Mouse (Mus musculus): ENCODE measurements around the gene Scaf4. TPM values are rescaled to one million over a fixed set of nuclear protein-coding genes. Genes with fewer than 3 reads are reported as not detected.

Gene Scaf4
- total RNA-seq (2021): 10 to 100 TPM; 15.5 to 17.4 TPM
- long read RNA-seq, experiment 1, full-length matches to known transcripts: 3 of 5 reads
- long read RNA-seq, experiment 1, partial matches to known transcripts: 0 of 5 reads
- long read RNA-seq, experiment 1, other reads (novel, unspliced or antisense): 2 of 5 reads
- long read RNA-seq, experiment 2, full-length matches to known transcripts: 3 of 11 reads
- long read RNA-seq, experiment 2, partial matches to known transcripts: 2 of 11 reads
- long read RNA-seq, experiment 2, other reads (novel, unspliced or antisense): 6 of 11 reads

- peak; percentile 95 for DNase-seq (ENCODE audit: low spot score)
Observed at GRCm38 (mm10) chr16:90283905-90284891, at the start of gene Scaf4. TSS of gene Scaf4 (minus strand) at chr16:90284503.

- no peak for DNase-seq (ENCODE audit: low spot score)
Observed at GRCm38 (mm10) chr16:90332553-90332952, 48.2 kb upstream of the Scaf4 start.

- no peak for DNase-seq (ENCODE audit: low spot score)
Observed at GRCm38 (mm10) chr16:90330979-90331378, 46.7 kb upstream of the Scaf4 start.

DNA sequence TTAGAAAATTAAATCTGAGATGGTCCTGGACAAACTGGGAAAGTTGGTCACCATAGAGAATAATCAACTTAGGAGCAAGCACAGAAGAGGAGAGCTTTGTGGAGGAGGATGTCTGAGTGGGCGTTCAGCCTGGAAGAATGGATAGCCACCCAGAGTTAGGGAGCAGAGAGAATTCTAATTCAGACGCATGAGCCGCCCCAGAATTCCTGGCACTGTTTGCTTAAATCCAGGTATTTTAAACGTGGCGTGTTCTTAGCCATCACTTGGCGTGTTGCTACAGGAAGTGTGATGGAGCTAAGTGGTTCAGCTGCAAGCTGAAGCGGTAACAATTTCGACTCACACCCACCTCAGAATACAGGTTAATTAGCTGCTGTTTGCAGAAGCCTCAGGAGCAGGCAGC is 45.2 kb upstream of the Scaf4 start:
- no peak for DNase-seq (ENCODE audit: low spot score)

GRCm38 (mm10) chr16:90322850-90323528 is 38.7 kb upstream of the Scaf4 start:
- DNase-seq (ENCODE audit: low spot score): peak; percentile 73

DNA sequence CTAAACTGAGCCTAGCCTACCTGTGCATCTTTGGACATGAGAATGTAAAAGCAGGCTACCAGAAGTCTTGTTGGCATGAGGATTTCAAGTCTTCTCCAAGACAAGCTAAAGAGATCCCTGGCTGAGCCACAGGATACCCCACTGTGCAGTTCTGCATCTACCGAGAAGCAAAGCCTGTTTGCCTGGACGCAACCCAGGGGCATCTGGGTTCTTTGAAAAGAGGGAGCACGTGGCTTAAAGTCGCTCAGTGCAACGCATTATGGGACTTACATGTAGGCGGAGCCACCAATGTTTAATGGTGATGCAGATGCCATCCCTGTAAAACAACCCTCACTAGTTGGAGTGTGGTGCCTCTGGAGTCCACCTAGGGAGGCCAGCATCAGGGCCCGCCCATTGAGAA is 35.0 kb upstream of the Scaf4 start:
- DNase-seq (ENCODE audit: low spot score): no peak

DNA sequence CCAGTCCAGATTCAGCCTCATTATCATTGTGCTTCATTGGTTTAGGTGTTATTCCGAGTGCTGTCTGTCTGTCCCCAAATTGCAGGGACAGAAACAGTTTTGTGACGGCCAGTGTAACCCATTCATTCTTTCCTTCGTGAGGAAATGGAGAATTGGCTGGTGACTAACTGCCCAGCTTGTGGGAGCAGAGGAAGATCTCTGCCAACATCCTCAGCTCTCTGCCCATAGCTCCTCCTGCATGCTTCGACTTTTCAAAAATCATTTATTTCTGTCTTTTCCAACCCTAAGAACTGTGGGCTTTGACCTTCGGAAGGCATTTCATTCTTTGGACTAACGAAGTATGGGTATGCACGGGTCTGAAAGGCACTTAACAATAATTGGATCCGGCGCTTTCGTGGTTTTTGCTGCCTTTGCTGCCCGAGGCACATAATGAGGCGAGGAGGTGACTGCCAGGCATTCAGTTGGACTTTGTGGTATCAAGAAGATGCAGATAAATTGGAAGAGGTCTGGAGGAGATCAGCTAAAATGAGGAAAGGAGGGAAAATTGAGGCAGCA is 34.1 kb upstream of the Scaf4 start:
- DNase-seq (ENCODE audit: low spot score): no peak

DNA sequence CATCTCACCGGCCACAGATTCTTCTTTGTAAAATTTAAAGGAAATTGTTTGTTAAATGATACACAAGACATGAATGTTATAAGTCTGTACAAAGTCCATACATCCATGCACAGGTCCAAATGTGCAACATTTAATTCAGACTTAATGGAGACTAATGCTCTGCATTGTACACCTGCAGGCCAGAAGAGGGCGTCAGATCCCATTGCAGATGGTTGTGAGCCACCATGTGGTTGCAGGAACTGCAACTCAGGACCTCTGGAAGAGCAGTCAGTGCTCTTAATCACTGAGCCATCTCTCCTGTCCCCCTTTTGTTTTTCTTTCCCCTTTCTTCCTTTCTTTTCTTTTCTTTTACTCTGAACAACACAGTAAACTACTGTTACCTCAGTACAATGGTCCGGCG is 33.5 kb upstream of the Scaf4 start:
- no peak for DNase-seq (ENCODE audit: low spot score)

- DNase-seq (ENCODE audit: low spot score): no peak
Observed at GRCm38 (mm10) chr16:90315881-90316280, 31.6 kb upstream of the Scaf4 start.

- DNase-seq (ENCODE audit: low spot score): no peak
Observed at GRCm38 (mm10) chr16:90312449-90313082, 28.3 kb upstream of the Scaf4 start.

DNA sequence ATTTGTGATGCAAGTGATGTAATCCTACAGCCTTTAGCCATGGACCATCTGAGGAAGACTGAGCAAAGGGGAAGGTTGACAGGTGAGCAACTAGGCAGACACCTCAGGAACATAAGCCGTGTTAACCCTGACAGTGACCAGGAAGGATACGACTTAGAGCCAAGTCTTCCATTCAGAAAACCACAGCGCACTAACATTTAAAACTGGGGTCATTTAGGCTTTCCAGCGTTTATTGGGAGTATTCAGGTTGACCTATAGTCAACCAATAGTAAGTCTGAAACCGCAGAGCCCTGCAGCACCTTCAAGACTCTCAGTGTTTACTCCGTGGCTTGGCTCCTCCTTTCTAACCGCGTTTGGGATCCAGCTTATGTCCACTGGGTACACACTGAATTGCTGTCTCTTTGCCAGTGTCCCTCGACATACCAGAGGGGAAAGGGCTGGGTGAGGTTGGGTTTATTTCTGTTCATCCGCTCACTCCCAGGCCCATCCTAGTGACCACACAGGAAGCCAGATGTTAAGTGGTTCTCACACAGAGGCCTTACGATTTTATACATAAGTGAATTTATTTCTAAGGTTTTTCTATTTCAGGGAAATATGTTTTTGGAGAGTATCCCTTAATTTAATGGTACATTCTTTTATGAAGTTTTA is 26.3 kb upstream of the Scaf4 start:
- DNase-seq (ENCODE audit: low spot score): no peak

GRCm38 (mm10) chr16:90309784-90310183 is 25.5 kb upstream of the Scaf4 start:
- no peak for DNase-seq (ENCODE audit: low spot score)

GRCm38 (mm10) chr16:90303988-90304299 is 19.6 kb upstream of the Scaf4 start:
- DNase-seq (ENCODE audit: low spot score): no peak

- peak; percentile 16 for DNase-seq (ENCODE audit: low spot score)
Observed at GRCm38 (mm10) chr16:90303286-90303987, 19.1 kb upstream of the Scaf4 start.

DNA sequence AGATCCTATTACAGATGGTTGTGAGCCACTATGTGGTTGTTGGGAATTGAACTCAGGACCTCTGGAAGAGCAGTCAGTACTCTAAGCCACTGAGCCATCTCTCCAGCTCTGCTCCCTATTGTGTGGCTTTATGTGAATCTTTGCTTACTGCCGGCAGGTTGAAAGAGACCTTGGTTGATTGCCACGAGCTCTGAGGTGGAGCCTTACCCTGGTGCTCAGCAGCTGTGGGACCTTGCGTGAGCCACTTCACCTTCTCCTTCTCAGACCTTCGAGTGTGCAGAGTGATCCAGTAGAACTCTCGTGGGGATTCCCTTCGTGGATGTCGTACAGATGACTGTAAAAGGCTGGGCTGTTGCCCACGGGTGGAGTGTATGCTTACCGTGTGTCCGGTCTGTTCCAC is 17.4 kb upstream of the Scaf4 start:
- DNase-seq (ENCODE audit: low spot score): no peak

GRCm38 (mm10) chr16:90300896-90301295 is 16.6 kb upstream of the Scaf4 start:
- DNase-seq (ENCODE audit: low spot score): no peak

- no peak for DNase-seq (ENCODE audit: low spot score)
Observed at GRCm38 (mm10) chr16:90299591-90299990, 15.3 kb upstream of the Scaf4 start.

DNA sequence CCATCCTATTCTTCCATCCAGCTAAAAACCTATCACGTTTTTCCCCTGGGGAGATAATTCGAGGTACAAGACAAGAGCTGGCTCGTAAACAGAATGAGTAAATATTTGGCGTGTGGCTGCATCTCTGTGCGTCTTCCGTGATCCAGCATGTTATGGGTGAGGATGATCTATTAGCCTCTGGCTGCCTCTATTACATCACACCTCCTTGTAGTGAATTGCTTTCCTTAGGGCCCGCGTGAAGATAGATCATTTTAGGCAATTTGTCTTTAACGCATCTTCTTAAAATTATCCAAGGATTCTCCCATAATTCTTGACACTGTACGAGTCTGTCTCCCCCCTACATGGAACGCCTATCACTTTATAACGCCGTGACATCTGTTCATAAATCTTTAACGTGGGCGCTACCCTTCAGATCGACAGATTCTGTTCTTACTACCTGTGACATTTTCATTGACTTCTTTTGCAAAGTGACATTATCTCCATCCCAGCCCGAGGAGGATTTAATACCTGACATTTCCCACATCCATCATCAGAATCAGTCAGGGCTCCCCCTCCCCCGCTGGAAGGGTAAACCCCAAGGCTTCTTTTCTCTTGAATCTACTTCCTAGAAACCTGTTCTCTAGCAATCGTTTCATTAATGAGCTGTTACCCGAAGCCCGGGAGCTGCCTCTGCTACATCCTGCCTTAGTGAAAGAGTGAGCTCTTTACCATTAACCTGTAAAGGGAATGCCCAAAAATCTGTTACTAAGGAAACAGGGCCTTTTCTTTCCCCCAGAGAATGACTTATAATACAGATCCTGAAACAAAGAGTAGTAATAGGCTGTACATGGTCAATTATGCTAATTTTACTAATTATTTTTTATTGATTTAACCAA is 14.4 kb upstream of the Scaf4 start:
- no peak for DNase-seq (ENCODE audit: low spot score)
